In genomic region chr2:70444141-70444540, GRCm38 (mm10) we compare ENCODE assay signal across 10 mouse cellular contexts. TPM values are rescaled to one million over a fixed set of nuclear protein-coding genes. Genes with fewer than 3 reads are reported as not detected.
DNase-seq lines count a peak whose midpoint lies in the region; ATAC-seq lines count a peak whose summit lies in the region.
"Had no signal": no experiment of that assay in that cellular context is flagged by ENCODE, and none has a peak within 500 bp of the region (broad histone marks: within the 10 kb centered on the region; RNA-seq: fewer than 3 reads in every experiment).

No protein-coding gene starts in this region.

- no peaks in the 10 kb centered on the region for H3K9me3 ChIP-seq in heart, embryonic 13.5 days
- H3K9me3 ChIP-seq in heart, embryonic 12.5 days (replicated peaks): no peaks in the 10 kb centered on the region
- no peaks in the 10 kb centered on the region for H3K9me3 ChIP-seq in embryonic facial prominence, embryonic 14.5 days (ENCODE audit: control insufficient read depth, low read length)
- H3K9me3 ChIP-seq in limb, embryonic 12.5 days: no peaks in the 10 kb centered on the region
- no peaks in the 10 kb centered on the region for H3K9me3 ChIP-seq in heart, embryonic 10.5 days
- H3K9me3 ChIP-seq: megakaryocyte, embryonic 14.5 days had no signal

- no peak overlapping the region for H3K4me3 ChIP-seq in heart, embryonic 13.5 days
- H3K4me3 ChIP-seq in heart, embryonic 12.5 days: no peak overlapping the region
- H3K4me3 ChIP-seq in embryonic facial prominence, embryonic 14.5 days (ENCODE audit: low read depth, low read length): no peak overlapping the region
- H3K4me3 ChIP-seq in limb, embryonic 12.5 days (replicated peaks): 0 out of 2 replicates have a peak overlapping the region, but pooled peaks have one; percentile 12
- no peak overlapping the region for H3K4me3 ChIP-seq in heart, embryonic 10.5 days
- H3K4me3 ChIP-seq: megakaryocyte, embryonic 14.5 days had no signal

- peak overlapping the region; percentile 53 for H3K4me2 ChIP-seq in heart, embryonic 13.5 days
- no peak overlapping the region for H3K4me2 ChIP-seq in heart, embryonic 12.5 days
- H3K4me2 ChIP-seq in embryonic facial prominence, embryonic 14.5 days (ENCODE audit: low read depth, low read length): peak overlapping the region; percentile 42
- H3K4me2 ChIP-seq in limb, embryonic 12.5 days: peak overlapping the region; percentile 42

- H3K27ac ChIP-seq in heart, embryonic 13.5 days (replicated peaks): no peak overlapping the region
- H3K27ac ChIP-seq in heart, embryonic 12.5 days (ENCODE audit: poor library complexity, severe bottlenecking): no peak overlapping the region
- no peak overlapping the region for H3K27ac ChIP-seq in embryonic facial prominence, embryonic 14.5 days (replicated peaks; ENCODE audit: low read depth, low read length)
- no peak overlapping the region for H3K27ac ChIP-seq in limb, embryonic 12.5 days
- H3K27ac ChIP-seq in heart, embryonic 10.5 days: no peak overlapping the region

- ATAC-seq in heart, embryonic 13.5 days (ENCODE audit: extremely low read depth, insufficient number of reproducible peaks, low FRiP score, low TSS enrichment): no peak
- ATAC-seq in heart, embryonic 12.5 days (ENCODE audit: insufficient number of reproducible peaks, low FRiP score): no peak
- no peak; the same call in 1 of the 2 replicates for ATAC-seq in embryonic facial prominence, embryonic 14.5 days (ENCODE audit: low read depth)
- no peak for ATAC-seq in limb, embryonic 12.5 days (ENCODE audit: insufficient number of reproducible peaks, insufficient read depth, low FRiP score, low TSS enrichment, low read depth)
- ATAC-seq: Patski had no signal

- peaks cover 37% of the 10 kb centered on the region for H3K27me3 ChIP-seq in heart, embryonic 13.5 days (replicated peaks)
- peaks cover 23% of the 10 kb centered on the region for H3K27me3 ChIP-seq in heart, embryonic 12.5 days (replicated peaks)
- H3K27me3 ChIP-seq in embryonic facial prominence, embryonic 14.5 days (replicated peaks; ENCODE audit: control insufficient read depth, insufficient read depth, low read length): no peaks in the 10 kb centered on the region; the same call in 1 of the 2 replicates
- H3K27me3 ChIP-seq in limb, embryonic 12.5 days: peaks cover 11% of the 10 kb centered on the region
- H3K27me3 ChIP-seq in heart, embryonic 10.5 days (ENCODE audit: insufficient read depth, poor library complexity, severe bottlenecking): peaks cover 7% of the 10 kb centered on the region
- H3K27me3 ChIP-seq: Patski had no signal

- H3K9ac ChIP-seq in heart, embryonic 13.5 days: no peak overlapping the region
- H3K9ac ChIP-seq in heart, embryonic 12.5 days: no peak overlapping the region
- H3K9ac ChIP-seq in embryonic facial prominence, embryonic 14.5 days (ENCODE audit: low read depth, low read length): no peak overlapping the region
- H3K9ac ChIP-seq in limb, embryonic 12.5 days (replicated peaks): no peak overlapping the region

- peak; percentile 65 for DNase-seq in brain, embryonic 18.5 days (ENCODE audit: low read depth, low spot score)
- peak; percentile 72 for DNase-seq in embryonic facial prominence, embryonic 14.5 days (ENCODE audit: low spot score)
- DNase-seq in frontal cortex, adult 2 months (ENCODE audit: extremely low spot score in 1 of 2, low spot score in 1 of 2): no peak
- DNase-seq in spleen, postnatal 10 days (ENCODE audit: low spot score in 2 of 2): no peak
- no peak for DNase-seq in heart, embryonic 10.5 days (ENCODE audit: low spot score)

- no peaks in the 10 kb centered on the region for H3K36me3 ChIP-seq in heart, embryonic 13.5 days
- no peaks in the 10 kb centered on the region for H3K36me3 ChIP-seq in heart, embryonic 12.5 days
- H3K36me3 ChIP-seq in embryonic facial prominence, embryonic 14.5 days (ENCODE audit: control insufficient read depth, insufficient read depth, low read length): no peaks in the 10 kb centered on the region
- H3K36me3 ChIP-seq in limb, embryonic 12.5 days: no peaks in the 10 kb centered on the region
- H3K36me3 ChIP-seq in heart, embryonic 10.5 days: no peaks in the 10 kb centered on the region

- H3K4me1 ChIP-seq in heart, embryonic 13.5 days: peaks cover 20% of the 10 kb centered on the region
- peaks cover 9% of the 10 kb centered on the region for H3K4me1 ChIP-seq in heart, embryonic 12.5 days (replicated peaks)
- 0 out of 2 replicates have a peak, but pooled peaks cover 4% of the 10 kb centered on the region for H3K4me1 ChIP-seq in embryonic facial prominence, embryonic 14.5 days (ENCODE audit: control insufficient read depth, insufficient read depth, low read length)
- H3K4me1 ChIP-seq in limb, embryonic 12.5 days (replicated peaks): peaks cover 18% of the 10 kb centered on the region
- H3K4me1 ChIP-seq in heart, embryonic 10.5 days: peaks cover 14% of the 10 kb centered on the region; the same call in 1 of the 2 replicates
- H3K4me1 ChIP-seq: megakaryocyte, embryonic 14.5 days had no signal

- WGBS in heart, embryonic 13.5 days: 13% methylated on average over 7 of the region's 7 CpGs
- WGBS in heart, embryonic 12.5 days: 8% methylated on average over 7 of the region's 7 CpGs
- WGBS in embryonic facial prominence, embryonic 14.5 days: 4% methylated on average over 7 of the region's 7 CpGs
- 1% methylated on average over 7 of the region's 7 CpGs for WGBS in limb, embryonic 12.5 days
- WGBS in heart, embryonic 10.5 days: 8% methylated on average over 7 of the region's 7 CpGs

RNA-seq across cellular contexts. Expression of gene Sp5, which starts 30.6 kb away (rescaled TPM):
- polyA plus RNA-seq in heart, embryonic 13.5 days (2015; fragmentation: Nextera tagmentation; extraction: Ambion mirVana): 0.53 and 0.86 TPM in 2 replicates
- 0.36 and 0.44 TPM in 2 replicates for polyA plus RNA-seq in heart, embryonic 12.5 days (2016; fragmentation: Nextera tagmentation; extraction: Ambion mirVana)
- 3.7 and 6.6 TPM in 2 replicates for polyA plus RNA-seq in embryonic facial prominence, embryonic 14.5 days (2014; fragmentation: Nextera tagmentation; extraction: Ambion mirVana)
- 0.92 and 1.0 TPM in 2 replicates for polyA plus RNA-seq in limb, embryonic 12.5 days (2016; fragmentation: Nextera tagmentation; extraction: Ambion mirVana)
- 0.86 and 1.1 TPM in 2 replicates for polyA plus RNA-seq in frontal cortex, adult 2 months (2012; rRNA removed)
- 0.64 and 1.3 TPM in 2 replicates for polyA plus RNA-seq in heart, embryonic 10.5 days (2016; fragmentation: Nextera tagmentation; extraction: Ambion mirVana)
- polyA plus RNA-seq: Patski had no signal

Comparison
In these comparisons a context has a peak if more than half of its experiments do, and no peak if none do; other contexts are left out.
1. DNase-seq: peak in brain, embryonic 18.5 days (single experiment) and embryonic facial prominence, embryonic 14.5 days (single experiment); none in frontal cortex, adult 2 months (0 of 2), spleen, postnatal 10 days (0 of 2) and heart, embryonic 10.5 days (single experiment).